Mouse (Mus musculus) hindbrain, embryonic 10.5 days (tissue): ENCODE measurements around the gene Pld1. TPM values are rescaled to one million over a fixed set of nuclear protein-coding genes. Genes with fewer than 3 reads are reported as not detected.

Experiments used
- DNase-seq: peaks from one replicate; pipeline ENCODE4 v3.0.0-alpha.2; 2017; ENCODE audit warnings: low spot score
- H3K27ac ChIP-seq: fragments of 300-500 bp; sonication (generic); 2 replicates; pipeline ENCODE4 v1.5.1; 2016; ENCODE audit warnings: mild to moderate bottlenecking, moderate library complexity
- H3K27me3 ChIP-seq: fragments of 300-500 bp; sonication (generic); 2 replicates; pipeline ENCODE4 v1.6.1; 2016; ENCODE audit warnings: mild to moderate bottlenecking; ENCODE audit not compliant: poor library complexity, insufficient read depth, severe bottlenecking
- H3K36me3 ChIP-seq: fragments of 300-500 bp; sonication (generic); 2 replicates; pipeline ENCODE4 v1.6.1; 2016; ENCODE audit warnings: mild to moderate bottlenecking, moderate library complexity
- H3K4me1 ChIP-seq: fragments of 300-500 bp; sonication (generic); replicated peaks from 2 replicates; pipeline ENCODE4 v1.6.1; 2016; ENCODE audit warnings: mild to moderate bottlenecking
- H3K4me3 ChIP-seq: fragments of 300-500 bp; sonication (generic); 2 replicates; pipeline ENCODE4 v1.5.1; 2016; ENCODE audit warnings: mild to moderate bottlenecking, moderate library complexity
- H3K9me3 ChIP-seq: fragments of 300-500 bp; sonication (generic); 2 replicates; pipeline ENCODE4 v1.6.1; 2016; ENCODE audit warnings: mild to moderate bottlenecking, moderate library complexity
- WGBS: fragments of 180-500 bp; shearing (Covaris S2); methylation state at CpG from one replicate; pipeline ENCODE4 v1.1.7; 2016; 5-methylcytosine and 5-hydroxymethylcytosine counted together
- polyA plus RNA-seq: library from polyadenylated mRNA; unstranded; fragments of >200 nt; fragmentation: Nextera tagmentation; extraction: Ambion mirVana; gene quantifications from 2 replicates; pipeline ENCODE4 v1.2.1, GENCODE M21; 2016

The Pld1 gene
- polyA plus RNA-seq, 1 experiment from 2014 or later = 3.2 TPM

GRCm38 (mm10) chr3:28017002-28017401 lies 78.5 kb downstream of the Pld1 start:
- no peak overlapping the region for H3K4me3 ChIP-seq
- no peak for DNase-seq
- H3K27me3 ChIP-seq = no peaks in the 10 kb centered on the region
- 94% methylated on average over 2 of the region's 2 CpGs for WGBS
- no peaks in the 10 kb centered on the region for H3K9me3 ChIP-seq
- no peaks in the 10 kb centered on the region for H3K36me3 ChIP-seq
- no peak overlapping the region for H3K27ac ChIP-seq
- 0 out of 2 replicates have a peak, but pooled peaks cover 2% of the 10 kb centered on the region for H3K4me1 ChIP-seq

GRCm38 (mm10) chr3:28019727-28020126 lies 81.2 kb downstream of the Pld1 start:
- H3K27ac ChIP-seq = no peak overlapping the region
- H3K27me3 ChIP-seq = no peaks in the 10 kb centered on the region
- H3K9me3 ChIP-seq = no peaks in the 10 kb centered on the region
- no peaks in the 10 kb centered on the region for H3K4me1 ChIP-seq
- DNase-seq = no peak
- H3K36me3 ChIP-seq = no peaks in the 10 kb centered on the region
- H3K4me3 ChIP-seq = no peak overlapping the region
- WGBS = 92% methylated on average over 4 of the region's 4 CpGs

DNA sequence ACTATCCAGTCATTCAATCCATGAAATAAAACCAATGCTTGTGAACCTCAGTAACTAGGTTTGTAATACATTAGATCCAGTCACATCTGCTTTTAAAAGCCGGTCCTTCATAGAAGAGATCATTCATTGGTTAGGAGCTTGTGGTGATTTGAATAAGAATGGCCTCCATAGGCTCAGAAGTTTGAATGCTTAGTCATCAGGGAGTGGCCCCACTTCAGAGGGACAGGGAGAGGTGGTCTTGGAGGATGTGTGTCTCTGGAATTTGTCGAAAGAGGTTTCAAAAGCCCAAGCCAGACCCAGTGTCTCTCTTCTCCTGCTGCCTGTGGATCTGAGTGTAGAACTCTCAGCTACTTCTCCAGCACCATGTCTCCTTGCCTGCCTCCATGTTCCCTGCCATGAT lies 81.9 kb downstream of the Pld1 start:
- H3K36me3 ChIP-seq = no peaks in the 10 kb centered on the region
- DNase-seq = no peak
- H3K4me1 ChIP-seq = peaks cover 4% of the 10 kb centered on the region; the same call in 1 of the 2 replicates
- no peaks in the 10 kb centered on the region for H3K9me3 ChIP-seq
- WGBS = 92% methylated on average over 2 of the region's 2 CpGs
- no peaks in the 10 kb centered on the region for H3K27me3 ChIP-seq
- H3K4me3 ChIP-seq = no peak overlapping the region
- H3K27ac ChIP-seq = no peak overlapping the region

DNA sequence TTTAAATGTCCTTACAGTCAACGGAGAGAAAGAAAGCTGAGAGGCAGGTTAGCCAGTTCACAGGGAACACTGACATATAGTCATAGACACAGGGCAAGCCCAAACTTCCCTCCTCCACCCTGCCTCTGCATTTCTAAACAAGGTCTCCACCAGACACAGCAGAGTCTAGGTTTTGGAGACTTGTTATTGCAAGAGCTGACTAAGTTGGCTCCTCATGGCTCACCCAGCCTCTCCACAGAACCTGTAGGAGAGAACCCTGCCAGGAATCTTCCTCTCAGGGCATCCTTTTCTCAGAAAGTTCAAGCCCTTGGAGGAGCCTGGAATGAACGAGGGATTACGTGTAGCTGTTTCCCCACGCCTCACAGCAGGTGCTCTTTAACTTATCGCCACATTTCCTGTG lies 83.7 kb downstream of the Pld1 start:
- Histone ChIP-seq H3K27ac (no peak overlapping the region), H3K27me3 (no peaks in the 10 kb centered on the region), H3K36me3 (no peaks in the 10 kb centered on the region), H3K9me3 (no peaks in the 10 kb centered on the region), H3K4me1 (peaks cover 11% of the 10 kb centered on the region; the same call in 1 of the 2 replicates), H3K4me3 (no peak overlapping the region)
- no peak for DNase-seq
- 81% methylated on average over 5 of the region's 5 CpGs for WGBS

GRCm38 (mm10) chr3:28026876-28027275 lies 88.4 kb downstream of the Pld1 start:
- WGBS = 75% methylated on average over 3 of the region's 3 CpGs
- Histone ChIP-seq H3K27me3 (no peaks in the 10 kb centered on the region), H3K36me3 (no peaks in the 10 kb centered on the region), H3K9me3 (no peaks in the 10 kb centered on the region), H3K4me3 (no peak overlapping the region), H3K27ac (no peak overlapping the region), H3K4me1 (peaks cover 17% of the 10 kb centered on the region)
- DNase-seq = peak; percentile 19

DNA sequence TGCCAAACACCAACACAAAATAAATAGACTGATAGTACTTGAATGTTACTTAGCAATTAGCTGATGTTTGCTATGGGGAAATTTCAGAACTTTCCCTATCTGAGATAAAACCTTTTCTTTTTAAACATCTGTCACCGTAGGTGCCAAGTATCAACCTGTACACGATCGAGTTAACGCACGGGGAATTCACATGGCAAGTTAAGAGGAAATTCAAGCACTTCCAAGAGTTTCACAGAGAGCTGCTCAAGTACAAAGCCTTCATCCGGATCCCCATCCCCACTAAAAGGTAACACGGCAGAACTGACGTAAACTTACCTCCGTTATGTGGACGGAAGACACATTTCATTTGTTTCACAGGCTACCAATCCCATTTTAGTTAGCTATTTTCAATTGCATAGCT lies 90.0 kb downstream of the Pld1 start:
- no peaks in the 10 kb centered on the region for H3K27me3 ChIP-seq
- H3K9me3 ChIP-seq = no peaks in the 10 kb centered on the region
- no peak for DNase-seq
- H3K4me3 ChIP-seq = no peak overlapping the region
- no peaks in the 10 kb centered on the region for H3K36me3 ChIP-seq
- 91% methylated on average over 10 of the region's 10 CpGs for WGBS
- peaks cover 20% of the 10 kb centered on the region for H3K4me1 ChIP-seq
- H3K27ac ChIP-seq = no peak overlapping the region

GRCm38 (mm10) chr3:28030860-28031259 lies 92.4 kb downstream of the Pld1 start:
- DNase-seq = no peak
- H3K36me3 ChIP-seq = no peaks in the 10 kb centered on the region
- peaks cover 13% of the 10 kb centered on the region for H3K4me1 ChIP-seq
- no peak overlapping the region for H3K27ac ChIP-seq
- no peak overlapping the region for H3K4me3 ChIP-seq
- H3K27me3 ChIP-seq = no peaks in the 10 kb centered on the region
- no peaks in the 10 kb centered on the region for H3K9me3 ChIP-seq
- 93% methylated on average over 5 of the region's 5 CpGs for WGBS

DNA sequence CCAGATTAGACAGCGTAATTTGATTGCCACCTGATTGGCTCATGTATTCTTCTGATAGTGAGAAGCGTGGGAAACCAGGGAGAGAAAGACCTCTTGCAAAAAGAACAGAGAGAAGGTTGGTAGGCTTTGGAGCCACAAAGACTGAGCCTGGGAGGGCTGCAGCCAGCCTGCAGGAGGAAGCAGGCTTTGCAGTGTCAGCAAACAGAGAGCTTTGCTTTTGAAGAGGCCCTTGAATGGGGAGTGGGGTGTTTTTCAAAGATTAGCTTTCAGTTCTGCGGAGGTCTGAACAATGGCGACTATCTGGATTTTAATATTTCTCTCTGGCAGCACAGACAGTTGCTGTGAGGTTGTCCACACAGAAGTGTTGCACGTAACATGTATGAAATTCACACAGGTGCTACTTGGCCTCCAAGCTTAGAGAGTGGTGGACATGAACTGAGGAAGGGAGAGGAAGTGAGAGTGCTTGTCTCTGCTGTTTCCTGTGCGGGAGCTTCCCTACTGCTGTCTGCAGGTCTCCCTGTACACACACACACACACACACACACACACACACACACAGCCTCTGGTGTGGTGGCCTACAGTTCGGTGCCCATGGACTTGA lies 93.2 kb downstream of the Pld1 start:
- no peak for DNase-seq
- Histone ChIP-seq H3K27ac (peak overlapping the region; percentile 56; the same call in 1 of the 2 replicates), H3K4me1 (peaks cover 13% of the 10 kb centered on the region), H3K27me3 (no peaks in the 10 kb centered on the region), H3K4me3 (no peak overlapping the region), H3K9me3 (no peaks in the 10 kb centered on the region), H3K36me3 (no peaks in the 10 kb centered on the region)
- 61% methylated on average over 7 of the region's 7 CpGs for WGBS

DNA sequence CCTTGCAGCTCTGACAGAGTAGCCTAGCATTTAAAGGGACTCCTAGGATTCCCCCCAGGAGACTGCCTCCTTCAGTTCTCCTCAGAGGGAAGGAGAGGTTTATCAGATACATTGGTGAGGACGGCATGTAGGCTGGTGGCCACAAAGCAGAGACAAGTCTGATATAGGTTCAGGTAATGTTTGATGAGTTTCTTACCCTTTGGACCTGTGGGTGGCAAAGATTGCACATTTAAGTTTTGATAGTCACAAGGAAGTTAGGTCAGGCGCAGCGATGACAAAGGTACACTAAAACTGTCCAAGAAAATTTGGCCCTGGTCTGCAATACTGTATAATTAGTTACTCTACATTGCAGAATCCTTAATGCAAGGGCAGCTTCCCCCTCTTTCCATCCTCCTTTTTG lies 95.4 kb downstream of the Pld1 start:
- peaks cover 9% of the 10 kb centered on the region for H3K4me1 ChIP-seq

DNA sequence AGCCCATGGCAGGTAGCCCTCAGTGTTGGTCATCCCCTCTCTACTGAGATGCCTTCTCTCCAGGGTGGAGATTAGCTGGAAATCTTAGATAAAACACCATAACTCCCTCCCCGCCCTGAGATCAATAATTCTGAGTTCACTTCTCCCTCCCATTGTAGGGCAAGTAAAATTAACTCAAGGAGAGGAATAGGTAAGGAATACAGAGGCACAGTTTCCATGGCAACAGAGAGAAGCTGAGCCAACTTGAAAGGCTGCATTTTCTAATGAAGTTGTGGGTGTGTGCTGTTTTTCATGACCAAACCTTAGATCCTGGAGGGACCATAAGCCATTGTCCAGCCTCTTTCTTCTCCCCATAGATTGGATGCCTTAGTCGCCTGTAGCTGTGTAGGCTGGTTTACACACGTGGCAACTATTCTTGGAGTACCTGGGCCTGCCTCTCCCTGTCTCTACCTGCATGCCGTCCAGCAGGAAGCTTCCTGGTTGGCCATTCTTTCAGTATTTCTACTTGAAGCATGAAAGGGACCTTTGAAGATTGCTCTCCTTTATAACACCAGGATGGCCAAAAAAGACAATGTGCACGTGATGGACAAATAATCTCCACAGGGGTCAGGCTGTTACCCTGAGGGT lies 96.3 kb downstream of the Pld1 start:
- no peaks in the 10 kb centered on the region for H3K9me3 ChIP-seq
- H3K4me3 ChIP-seq = no peak overlapping the region
- no peaks in the 10 kb centered on the region for H3K36me3 ChIP-seq
- no peak overlapping the region for H3K27ac ChIP-seq
- WGBS = 74% methylated on average over 5 of the region's 5 CpGs
- no peaks in the 10 kb centered on the region for H3K27me3 ChIP-seq
- H3K4me1 ChIP-seq = peaks cover 9% of the 10 kb centered on the region
- DNase-seq = no peak

More for the DNA sequence above, 95.4 kb downstream of the Pld1 start:
- Histone ChIP-seq H3K36me3 (no peaks in the 10 kb centered on the region), H3K4me3 (no peak overlapping the region), H3K27me3 (no peaks in the 10 kb centered on the region), H3K9me3 (no peaks in the 10 kb centered on the region), H3K27ac (no peak overlapping the region)
- WGBS = 91% methylated on average over 3 of the region's 3 CpGs
- DNase-seq = no peak

DNA sequence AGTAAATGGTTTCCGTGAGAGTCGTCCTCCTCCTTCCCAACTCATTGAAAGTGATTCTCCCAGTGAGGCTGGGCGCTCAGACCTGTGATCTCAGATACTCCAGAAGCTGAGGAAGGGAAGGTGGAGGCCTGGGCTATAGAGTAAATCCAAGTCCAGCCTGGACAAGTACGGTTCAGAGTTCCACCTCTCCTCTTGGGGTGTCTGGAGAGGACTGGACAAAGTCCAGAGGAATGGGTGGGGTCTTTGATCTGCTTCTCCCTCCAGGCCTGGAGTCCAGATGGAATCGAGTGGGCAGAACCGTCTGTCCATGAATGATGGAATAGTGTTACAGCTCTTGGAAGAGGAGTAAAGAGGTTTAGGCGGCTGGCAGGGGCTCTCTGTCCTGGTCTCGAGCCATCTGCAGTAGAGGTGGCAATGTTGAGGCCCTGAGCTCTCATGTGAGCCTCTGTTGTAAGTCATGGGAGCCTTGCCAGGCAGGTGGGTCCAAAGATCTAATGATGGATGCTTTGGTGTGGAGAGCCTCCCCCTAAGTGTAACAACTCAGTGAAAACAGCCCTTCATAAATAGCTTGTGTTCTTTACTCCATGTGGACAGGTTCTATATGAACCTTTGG lies 98.9 kb downstream of the Pld1 start:
- H3K36me3 ChIP-seq = no peaks in the 10 kb centered on the region
- no peaks in the 10 kb centered on the region for H3K27me3 ChIP-seq
- no peaks in the 10 kb centered on the region for H3K9me3 ChIP-seq
- peak overlapping the region; percentile 8; the same call in 1 of the 2 replicates for H3K27ac ChIP-seq
- H3K4me1 ChIP-seq = no peaks in the 10 kb centered on the region
- DNase-seq = no peak
- H3K4me3 ChIP-seq = no peak overlapping the region
- 74% methylated on average over 8 of the region's 8 CpGs for WGBS

- DNase-seq = no peak
- Histone ChIP-seq H3K36me3 (no peaks in the 10 kb centered on the region), H3K27me3 (no peaks in the 10 kb centered on the region), H3K27ac (no peak overlapping the region), H3K4me1 (no peaks in the 10 kb centered on the region), H3K9me3 (no peaks in the 10 kb centered on the region), H3K4me3 (no peak overlapping the region)
- WGBS = 29% methylated on average over 2 of the region's 2 CpGs
Measured at GRCm38 (mm10) chr3:28038106-28038505, 99.6 kb downstream of the Pld1 start.

DNA sequence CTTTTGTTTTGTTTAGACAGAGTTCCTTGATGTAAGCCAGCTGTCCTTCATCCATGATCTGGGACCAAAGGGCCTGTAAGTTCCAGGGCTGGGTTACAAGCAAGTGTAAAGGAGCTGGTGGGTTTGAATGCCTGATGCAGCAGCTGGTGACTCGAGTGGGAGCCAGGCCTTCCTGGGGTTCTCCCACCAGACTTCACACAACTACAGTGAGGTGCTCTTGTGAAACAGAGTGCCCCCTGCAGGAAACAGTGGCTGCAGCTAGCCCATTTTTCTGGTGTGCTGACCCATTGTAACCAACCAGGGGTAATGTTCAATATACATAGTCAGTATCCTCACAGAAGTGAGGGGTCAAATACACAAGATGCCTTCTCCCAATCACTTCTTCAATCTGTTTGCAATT lies 101.3 kb downstream of the Pld1 start:
- DNase-seq = no peak
- H3K9me3 ChIP-seq = no peaks in the 10 kb centered on the region
- H3K4me3 ChIP-seq = no peak overlapping the region
- no peaks in the 10 kb centered on the region for H3K36me3 ChIP-seq
- no peak overlapping the region for H3K27ac ChIP-seq
- H3K27me3 ChIP-seq = no peaks in the 10 kb centered on the region
- 49% methylated on average over 1 of the region's 1 CpGs for WGBS
- no peaks in the 10 kb centered on the region for H3K4me1 ChIP-seq
